Mouse (Mus musculus) C2C12 (cell line): ENCODE measurements at regions not wholly inside any gene's neighbourhood (a gene's known extent, or its start where the extent isn't known, plus 50 kb on each side); places are given as distances from the start of the nearest gene placed in this dataset.

Experiments
- CTCF ChIP-seq: IDR thresholded peaks from one replicate; pipeline ENCODE4 v1.5.1; 2011; ENCODE audit not compliant: control insufficient read depth, insufficient read depth, insufficient read length
- MYOD1 ChIP-seq: IDR thresholded peaks from one replicate; pipeline ENCODE4 v1.6.1; 2011; ENCODE audit warnings: low read depth; ENCODE audit not compliant: control insufficient read depth, insufficient read length
- USF1 ChIP-seq: IDR thresholded peaks from one replicate; pipeline ENCODE4 v1.6.1; 2011; ENCODE audit warnings: low read depth, mild to moderate bottlenecking, control low read depth, moderate library complexity

GRCm38 (mm10) chr10:117477331-117478201, 97.8 kb upstream of the Cpsf6 start:
- TF ChIP-seq USF1 (no peak), CTCF (no peak), MYOD1 (no peak)
